Mouse (Mus musculus): ENCODE data around the gene Polg2. TPM values are rescaled to one million over a fixed set of nuclear protein-coding genes. Genes with fewer than 3 reads are reported as not detected.
"Not testable (repeated sequence)": the region's sequence is repeated elsewhere in the genome, so short reads cannot be mapped to it uniquely, and the experiment has no call there.

Polg2 gene
- 18.3 to 21.0 TPM (median 19.8 TPM) in 3 replicates for total RNA-seq (2017)

DNA sequence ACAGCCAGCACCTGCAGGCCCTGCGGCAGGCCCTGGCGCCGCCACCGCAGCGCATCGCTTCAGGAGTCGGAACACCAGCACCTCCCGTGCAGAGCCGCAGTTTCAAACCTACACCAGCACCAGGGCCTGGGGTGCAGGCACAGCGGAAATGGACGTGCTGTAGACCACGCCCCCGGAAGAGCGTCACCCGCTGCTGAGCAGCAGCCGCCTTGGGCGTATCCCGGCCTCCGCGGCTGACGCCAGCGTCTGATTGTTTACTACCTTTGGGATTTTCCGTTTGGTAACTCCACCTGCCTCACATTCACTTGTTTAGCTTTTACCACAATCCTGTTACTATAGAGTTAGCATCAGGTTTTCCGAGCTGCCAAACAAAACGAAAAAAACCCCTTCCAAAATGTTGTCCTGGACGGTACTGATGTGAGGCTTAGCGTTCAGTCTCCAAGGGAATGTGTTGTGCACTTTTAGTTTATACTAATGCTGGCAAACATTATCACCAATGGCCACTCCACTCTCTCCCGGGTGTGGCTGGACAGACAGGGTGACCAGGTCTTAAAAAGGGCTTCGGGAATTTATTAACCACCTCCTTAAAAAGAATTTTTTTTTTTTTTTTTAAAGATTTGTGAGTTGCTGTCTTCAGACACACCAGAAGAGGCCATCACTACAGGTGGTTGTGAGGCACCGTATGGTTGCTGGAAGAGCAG lies at the start of gene Polg2:
Gene Polg2, minus strand, starts transcription at position 150 of the 701 bp plus-strand sequence.
- ATAC-seq (replicated peaks; ENCODE audit: insufficient number of reproducible peaks, low FRiP score, low TSS enrichment, poor library complexity, severe bottlenecking), result peak; percentile 85

DNA sequence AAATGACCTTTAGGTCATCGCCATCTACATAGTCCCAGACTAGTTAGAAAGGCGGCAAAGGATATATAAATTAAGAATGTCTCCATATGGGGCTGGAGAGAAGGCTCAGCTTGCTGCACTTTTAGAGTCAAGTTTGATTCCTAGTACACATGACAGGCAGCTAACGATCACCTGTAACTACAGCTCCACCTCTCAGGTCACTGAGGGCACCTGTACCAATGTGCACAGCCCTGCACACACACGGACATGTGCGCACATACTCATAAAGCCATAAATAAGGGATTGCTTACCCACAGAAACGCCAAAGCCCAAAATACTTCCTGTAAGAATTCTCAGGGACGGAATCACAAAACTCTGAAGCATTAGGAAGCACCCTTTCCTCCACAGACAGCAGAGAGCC lies 48.7 kb upstream of the Polg2 start:
- ATAC-seq (replicated peaks; ENCODE audit: insufficient number of reproducible peaks, low FRiP score, low TSS enrichment, poor library complexity, severe bottlenecking), result no peak

DNA sequence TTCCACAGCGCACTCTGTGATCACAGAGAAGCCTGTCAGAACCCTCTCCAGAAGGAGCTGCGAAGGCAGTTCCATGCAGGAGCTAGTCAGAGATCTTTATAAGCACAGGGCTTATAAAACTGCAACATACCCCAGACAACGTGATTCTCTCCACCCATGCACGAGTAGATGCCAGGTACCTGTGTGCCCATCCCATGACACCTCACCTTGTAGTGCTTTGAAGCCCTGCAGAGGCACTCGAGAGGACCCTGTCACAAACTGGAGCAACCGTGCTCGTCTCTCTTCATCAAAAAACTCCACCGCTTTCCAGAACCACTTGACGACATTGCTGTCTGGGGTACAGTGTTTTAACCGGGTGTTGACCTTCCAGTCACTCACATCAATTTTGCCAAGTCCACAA lies 45.1 kb upstream of the Polg2 start:
- no peak for ATAC-seq (replicated peaks; ENCODE audit: insufficient number of reproducible peaks, low FRiP score, low TSS enrichment, poor library complexity, severe bottlenecking)

DNA sequence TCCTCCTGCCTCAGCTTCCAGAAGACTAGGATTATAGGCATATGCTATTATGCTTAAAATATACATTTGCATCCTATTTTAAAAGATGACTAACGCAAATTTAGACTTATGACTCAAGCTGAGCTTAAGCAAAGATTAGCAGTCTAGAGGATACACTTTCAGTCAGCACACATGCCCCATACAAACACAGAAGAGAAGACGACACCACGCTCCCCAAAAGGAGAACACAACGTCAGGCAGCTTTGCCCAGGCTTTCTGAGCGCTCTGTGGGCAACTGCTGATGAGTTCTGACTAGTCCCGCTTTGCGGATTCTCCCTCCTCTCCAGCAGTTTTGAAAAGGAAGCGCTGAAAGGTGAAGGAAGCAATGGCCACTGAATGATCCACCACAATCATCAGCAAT lies 44.4 kb upstream of the Polg2 start:
- ATAC-seq (replicated peaks; ENCODE audit: insufficient number of reproducible peaks, low FRiP score, low TSS enrichment, poor library complexity, severe bottlenecking), result no peak

DNA sequence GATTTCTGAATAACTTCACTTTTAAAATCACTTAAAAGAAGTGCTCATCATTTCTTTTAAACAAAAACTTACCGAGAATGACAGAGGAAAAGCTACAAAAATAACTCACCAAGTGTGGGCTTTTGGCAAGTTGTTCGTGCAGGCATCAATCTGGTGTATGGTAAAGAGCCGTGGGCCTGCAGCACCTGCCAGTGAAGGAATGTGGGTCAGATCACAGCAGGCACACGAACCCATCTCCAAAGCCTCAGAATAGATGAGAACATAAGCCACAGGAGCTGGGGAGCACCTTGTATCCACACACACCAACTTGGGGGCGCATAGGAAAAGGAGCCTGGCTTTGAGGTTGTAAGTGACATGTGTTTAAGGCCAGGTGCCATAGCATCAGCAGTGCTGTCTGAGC lies 43.6 kb upstream of the Polg2 start:
- no peak for ATAC-seq (replicated peaks; ENCODE audit: insufficient number of reproducible peaks, low FRiP score, low TSS enrichment, poor library complexity, severe bottlenecking)

DNA sequence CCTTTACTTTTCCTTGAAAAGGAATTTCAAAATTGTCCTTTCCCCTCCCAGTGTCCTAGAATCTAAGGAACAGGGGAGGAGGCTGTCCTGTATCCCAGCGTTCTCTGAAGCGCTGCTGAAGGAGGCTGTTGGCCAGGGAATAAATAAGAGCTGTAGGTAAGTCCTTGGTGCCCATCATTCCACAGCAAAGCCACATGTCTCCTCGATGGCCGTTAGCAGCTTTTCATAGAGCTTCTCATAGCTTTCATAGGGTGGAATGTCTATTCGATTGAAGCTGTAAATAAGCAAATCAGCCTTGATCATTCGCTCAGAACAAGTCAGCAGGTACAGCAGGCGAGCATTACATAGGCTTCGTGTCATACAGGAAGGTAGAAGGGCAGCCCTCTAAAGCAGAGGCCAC lies 43.2 kb upstream of the Polg2 start:
- ATAC-seq (replicated peaks; ENCODE audit: insufficient number of reproducible peaks, low FRiP score, low TSS enrichment, poor library complexity, severe bottlenecking), result no peak

DNA sequence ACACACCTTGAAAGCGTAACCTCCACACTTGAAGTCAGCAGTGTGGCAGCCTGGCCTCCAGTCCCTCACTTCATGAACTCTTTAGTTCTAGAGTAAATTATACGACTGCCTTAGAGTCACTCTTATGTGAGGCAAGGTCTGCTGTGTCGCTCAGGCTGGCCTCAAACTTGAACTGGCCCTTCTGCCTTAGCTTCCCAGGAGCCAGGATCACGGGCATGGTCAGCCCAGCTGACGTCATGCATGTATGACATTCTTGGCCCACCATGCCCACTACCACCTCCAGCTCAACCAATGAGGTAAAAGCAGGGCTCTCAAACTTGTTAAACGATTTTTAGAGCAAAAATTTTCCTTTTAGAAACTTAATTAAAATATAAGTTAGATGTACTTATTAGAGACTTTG lies 42.1 kb upstream of the Polg2 start:
- no peak for ATAC-seq (replicated peaks; ENCODE audit: insufficient number of reproducible peaks, low FRiP score, low TSS enrichment, poor library complexity, severe bottlenecking)

DNA sequence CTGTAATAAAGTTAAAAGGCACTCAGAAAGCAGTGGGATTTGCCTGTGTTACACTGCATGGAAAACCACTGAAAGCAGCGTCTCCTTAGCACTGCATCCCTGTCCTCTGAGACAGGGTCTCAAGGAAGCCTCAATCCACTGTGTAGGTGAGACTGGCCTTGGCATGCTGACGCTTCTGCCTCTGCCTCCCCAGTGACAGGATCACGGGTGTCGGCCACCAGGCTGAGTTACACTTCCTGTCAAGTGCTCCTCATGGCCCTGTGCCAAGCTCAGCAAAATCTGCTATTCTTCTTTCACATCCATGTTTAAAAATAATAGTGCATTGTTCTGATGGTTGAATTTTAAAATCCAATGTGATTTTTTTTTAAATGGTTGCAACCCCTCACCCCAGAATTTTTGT lies 41.6 kb upstream of the Polg2 start:
- ATAC-seq (replicated peaks; ENCODE audit: insufficient number of reproducible peaks, low FRiP score, low TSS enrichment, poor library complexity, severe bottlenecking), result 0 out of 2 replicates have a peak, but pooled peaks have one; percentile 49

DNA sequence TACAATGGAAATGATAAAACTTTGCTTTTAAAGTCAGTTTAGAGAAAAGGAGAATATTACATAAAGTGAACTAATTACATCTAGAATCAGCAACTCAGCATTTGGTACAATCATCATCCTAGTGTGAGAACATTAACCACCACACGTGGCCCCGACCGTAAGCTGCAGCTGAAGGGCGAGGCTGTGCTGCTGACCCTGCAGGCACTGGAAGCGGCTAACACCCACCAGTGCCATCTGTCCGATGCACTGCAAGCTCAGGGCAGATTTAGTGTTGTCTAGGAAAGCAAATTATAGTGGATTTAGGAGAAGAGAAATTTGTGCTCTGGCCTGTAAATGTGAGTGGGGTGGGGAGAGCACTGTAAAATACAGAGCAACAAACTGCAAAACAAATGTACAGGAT lies 40.9 kb upstream of the Polg2 start:
- no peak for ATAC-seq (replicated peaks; ENCODE audit: insufficient number of reproducible peaks, low FRiP score, low TSS enrichment, poor library complexity, severe bottlenecking)

DNA sequence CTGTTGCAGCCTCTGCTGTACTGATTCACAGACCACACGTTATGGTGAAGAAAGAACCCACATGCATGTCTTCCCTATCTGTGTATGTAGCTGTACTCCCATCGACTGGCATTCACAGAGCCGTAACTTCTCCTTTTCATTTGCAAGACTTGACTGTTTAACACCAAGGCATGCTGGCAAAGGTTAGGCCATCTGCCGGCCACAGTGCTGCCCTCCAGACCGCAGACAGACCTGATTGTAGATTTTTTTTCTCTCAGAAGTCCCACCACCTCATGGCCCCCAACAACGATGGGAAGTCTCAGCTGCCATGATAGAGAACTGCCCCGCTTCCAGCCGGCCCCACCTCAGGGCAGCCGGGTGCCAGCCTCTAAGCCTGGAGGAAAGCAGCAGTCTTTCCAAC lies 40.3 kb upstream of the Polg2 start:
- peak; percentile 74 for ATAC-seq (replicated peaks; ENCODE audit: insufficient number of reproducible peaks, low FRiP score, low TSS enrichment, poor library complexity, severe bottlenecking)

DNA sequence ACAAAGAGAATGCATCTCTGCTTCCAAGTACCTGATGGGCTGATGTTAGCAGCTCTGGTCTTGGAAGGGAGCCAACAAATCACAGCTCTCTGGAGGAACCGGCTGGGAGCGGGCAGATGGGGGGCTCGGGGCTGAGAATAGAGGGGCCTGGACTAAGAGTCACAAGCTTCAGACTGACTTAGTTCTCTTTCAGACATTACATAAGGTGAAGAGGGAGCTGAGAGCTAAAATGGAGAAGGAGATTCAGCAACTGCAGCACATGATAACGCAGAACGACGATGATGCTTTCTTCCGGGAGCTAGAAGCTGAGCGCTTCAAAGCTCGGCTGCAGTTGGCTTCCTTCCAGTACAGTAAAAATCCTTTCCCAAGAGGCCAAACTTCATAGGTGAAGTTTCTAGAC lies 39.0 kb upstream of the Polg2 start:
- ATAC-seq (replicated peaks; ENCODE audit: insufficient number of reproducible peaks, low FRiP score, low TSS enrichment, poor library complexity, severe bottlenecking), result no peak

DNA sequence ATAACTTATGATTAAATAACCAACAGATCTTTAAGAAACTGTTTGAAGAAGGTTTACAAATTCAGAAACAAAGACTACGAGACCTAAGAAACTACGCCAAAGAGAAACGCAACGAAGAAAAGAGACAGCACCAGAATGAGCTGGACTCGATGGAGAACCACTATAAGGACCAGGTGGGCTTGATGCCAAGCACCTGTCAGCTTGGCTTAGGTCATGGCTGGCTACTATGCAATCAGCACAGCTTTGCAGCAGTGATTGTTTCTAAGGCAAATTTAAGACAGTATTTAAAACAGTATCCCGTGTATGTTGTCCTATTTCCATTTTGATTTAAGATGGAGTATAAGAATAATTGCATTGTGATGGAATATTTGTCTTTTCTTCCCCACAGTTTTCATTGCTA lies 38.5 kb upstream of the Polg2 start:
- ATAC-seq (replicated peaks; ENCODE audit: insufficient number of reproducible peaks, low FRiP score, low TSS enrichment, poor library complexity, severe bottlenecking), result no peak

DNA sequence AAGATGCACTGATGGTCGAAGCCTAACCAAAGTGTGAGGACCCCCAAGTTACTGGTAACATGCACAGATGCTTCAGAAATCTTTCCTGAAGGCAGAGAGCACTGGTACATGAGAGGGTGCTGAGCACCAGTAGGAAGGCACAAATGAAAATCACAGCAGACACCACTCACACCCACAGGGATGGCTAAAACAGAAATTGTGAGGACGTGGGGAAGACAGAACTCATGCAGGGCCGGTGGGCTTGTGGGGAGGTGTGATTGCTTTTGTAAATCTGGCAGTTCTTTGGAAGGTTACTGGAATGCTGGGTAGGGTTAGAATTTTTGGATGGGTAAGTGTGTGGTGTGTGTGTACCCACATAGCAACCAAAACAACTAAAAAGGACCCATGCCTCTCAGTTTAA lies 37.8 kb upstream of the Polg2 start:
- no peak for ATAC-seq (replicated peaks; ENCODE audit: insufficient number of reproducible peaks, low FRiP score, low TSS enrichment, poor library complexity, severe bottlenecking)

DNA sequence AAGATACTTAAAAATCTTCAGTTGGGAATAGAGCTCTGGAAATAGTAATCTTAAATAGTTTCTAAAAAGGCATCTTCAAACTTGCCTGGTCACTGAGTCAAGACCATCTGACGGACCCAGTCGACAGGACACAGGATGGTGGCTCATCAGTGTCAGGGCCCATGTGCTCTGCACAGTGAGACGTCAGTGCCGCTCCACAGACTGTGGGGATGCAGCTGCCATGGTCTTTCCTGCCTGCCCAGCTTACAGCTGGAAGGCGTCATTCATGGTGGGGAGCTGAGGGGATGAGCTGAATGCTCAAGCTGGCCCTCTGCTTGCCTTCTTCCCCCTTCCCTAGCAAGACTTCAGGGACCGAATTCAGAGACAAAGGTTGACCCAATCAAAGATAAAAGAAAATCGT lies 37.0 kb upstream of the Polg2 start:
- no peak for ATAC-seq (replicated peaks; ENCODE audit: insufficient number of reproducible peaks, low FRiP score, low TSS enrichment, poor library complexity, severe bottlenecking)

DNA sequence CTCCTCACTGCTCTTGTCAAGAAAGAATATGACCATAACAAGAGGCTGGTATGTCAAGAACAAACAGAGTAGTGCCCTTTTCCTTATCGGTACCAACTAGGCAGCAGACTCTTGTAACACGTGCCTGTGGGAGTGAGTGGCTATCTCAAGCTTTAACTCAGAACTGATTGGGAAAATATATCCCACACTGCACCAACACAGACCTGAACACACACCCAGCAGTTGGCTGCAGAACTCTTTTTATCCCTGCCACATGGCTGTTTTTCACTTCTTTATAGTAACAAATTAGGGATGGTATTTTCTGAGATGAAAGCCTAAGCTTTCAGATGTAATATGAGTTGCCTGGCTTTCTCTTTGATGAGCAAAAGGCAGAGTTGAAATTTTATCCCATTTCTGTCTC lies 36.4 kb upstream of the Polg2 start:
- no peak for ATAC-seq (replicated peaks; ENCODE audit: insufficient number of reproducible peaks, low FRiP score, low TSS enrichment, poor library complexity, severe bottlenecking)

DNA sequence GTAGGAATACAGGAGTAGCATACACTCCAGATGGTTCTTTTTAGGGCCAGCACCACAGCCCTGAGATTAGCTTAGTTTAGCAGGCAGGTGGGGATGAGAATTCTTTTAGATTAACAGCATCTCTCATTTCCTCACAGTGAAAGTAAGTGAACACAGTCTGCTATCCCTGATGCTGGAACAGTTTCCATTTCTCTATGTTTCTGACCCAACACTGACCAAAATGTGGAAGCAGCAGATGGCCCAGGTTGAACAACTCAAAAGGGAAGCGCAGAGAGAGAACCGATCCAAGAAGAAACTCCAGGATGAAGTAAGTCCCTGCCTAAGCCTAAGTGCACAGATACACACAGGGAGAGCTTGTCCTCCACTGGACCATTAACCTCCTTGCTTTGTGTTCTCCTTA lies 36.0 kb upstream of the Polg2 start:
- no peak for ATAC-seq (replicated peaks; ENCODE audit: insufficient number of reproducible peaks, low FRiP score, low TSS enrichment, poor library complexity, severe bottlenecking)

DNA sequence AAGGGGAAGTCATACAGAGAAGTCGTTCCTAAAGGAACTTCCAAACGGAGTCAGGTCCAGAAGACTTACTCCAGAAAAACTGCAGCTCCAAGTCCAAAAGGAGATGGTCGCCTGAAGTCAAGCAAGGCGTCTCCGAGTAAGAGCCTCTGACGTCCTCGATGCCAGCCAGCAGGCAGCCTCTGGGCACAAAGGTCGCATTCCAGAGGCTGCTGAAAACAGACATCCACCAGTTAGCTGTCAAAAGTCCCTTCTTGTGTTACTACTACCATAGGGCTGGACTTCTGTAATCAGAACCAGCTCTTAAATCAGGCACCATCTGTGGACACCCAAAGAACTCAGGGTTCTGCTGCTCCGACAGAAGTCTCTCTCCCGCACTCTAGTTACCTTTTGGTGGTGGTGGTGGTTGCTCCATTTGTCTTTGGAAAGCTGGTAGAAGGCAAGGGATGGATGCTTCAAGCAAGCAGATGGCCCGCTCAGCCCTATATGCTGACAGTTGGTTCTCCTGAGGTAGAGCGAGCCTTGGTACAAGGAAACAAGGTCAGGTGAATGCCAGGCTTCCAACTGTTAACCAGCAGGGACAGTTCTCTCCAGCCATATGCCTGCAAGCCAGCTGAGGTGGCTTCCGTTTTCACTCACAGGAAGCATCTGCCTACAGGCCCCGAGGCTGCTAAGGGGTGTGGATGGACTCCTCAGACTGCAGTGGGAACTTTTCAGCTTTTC lies 35.4 kb upstream of the Polg2 start:
- no peak for ATAC-seq (replicated peaks; ENCODE audit: insufficient number of reproducible peaks, low FRiP score, low TSS enrichment, poor library complexity, severe bottlenecking)

DNA sequence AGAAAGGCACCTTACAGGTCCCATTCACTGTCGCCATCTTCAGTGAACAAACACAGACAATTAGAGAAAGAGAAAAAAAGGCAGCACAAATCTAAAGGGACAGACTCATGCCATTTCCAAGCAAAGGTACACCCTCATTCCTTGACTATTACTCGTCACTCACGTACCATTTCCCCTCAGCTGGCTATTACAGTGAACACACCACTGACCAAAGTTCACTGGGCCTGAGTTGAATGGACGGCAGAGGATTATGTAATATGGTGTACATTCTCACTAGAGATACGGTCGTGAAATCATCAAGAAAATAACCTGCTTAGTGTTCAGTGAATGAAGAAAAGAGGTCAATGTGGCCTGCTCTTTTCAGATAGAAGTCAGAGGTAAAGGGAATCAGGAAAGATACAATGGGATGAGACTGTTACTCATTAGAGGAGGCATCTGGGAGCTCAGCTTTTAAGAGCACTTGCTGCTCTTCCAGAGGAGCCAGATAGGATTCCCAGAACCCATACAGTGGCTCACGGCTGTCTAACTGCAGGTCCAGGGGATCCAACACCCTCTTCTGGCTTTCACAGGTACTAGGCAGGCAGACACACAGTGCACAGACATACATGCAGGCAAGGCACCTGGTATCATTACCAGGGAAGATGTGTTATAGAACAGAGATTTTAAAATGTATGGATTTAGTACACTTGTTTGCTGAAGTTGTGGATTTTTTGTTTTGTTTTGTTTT lies 33.2 kb upstream of the Polg2 start:
- no peak for ATAC-seq (replicated peaks; ENCODE audit: insufficient number of reproducible peaks, low FRiP score, low TSS enrichment, poor library complexity, severe bottlenecking)

DNA sequence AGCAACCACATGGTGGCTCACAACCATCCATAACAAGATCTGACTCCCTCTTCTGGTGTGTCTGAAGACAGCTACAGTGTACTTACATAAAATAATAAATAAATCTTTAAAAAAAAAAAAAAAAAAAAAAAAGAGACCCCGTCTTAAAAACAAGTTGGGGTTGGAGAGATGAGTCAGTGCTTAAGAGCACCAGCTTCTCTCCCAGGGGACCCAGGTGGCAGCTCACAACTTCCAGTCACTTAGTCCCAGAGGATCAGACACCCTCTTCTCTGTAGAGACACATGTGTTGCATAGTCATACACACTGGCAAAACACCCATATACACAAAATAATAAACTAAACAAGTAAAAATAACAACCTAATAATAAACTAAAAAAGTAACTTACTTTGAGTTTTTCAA lies 28.1 kb upstream of the Polg2 start:
- ATAC-seq (replicated peaks; ENCODE audit: insufficient number of reproducible peaks, low FRiP score, low TSS enrichment, poor library complexity, severe bottlenecking), result not testable (repeated sequence)

DNA sequence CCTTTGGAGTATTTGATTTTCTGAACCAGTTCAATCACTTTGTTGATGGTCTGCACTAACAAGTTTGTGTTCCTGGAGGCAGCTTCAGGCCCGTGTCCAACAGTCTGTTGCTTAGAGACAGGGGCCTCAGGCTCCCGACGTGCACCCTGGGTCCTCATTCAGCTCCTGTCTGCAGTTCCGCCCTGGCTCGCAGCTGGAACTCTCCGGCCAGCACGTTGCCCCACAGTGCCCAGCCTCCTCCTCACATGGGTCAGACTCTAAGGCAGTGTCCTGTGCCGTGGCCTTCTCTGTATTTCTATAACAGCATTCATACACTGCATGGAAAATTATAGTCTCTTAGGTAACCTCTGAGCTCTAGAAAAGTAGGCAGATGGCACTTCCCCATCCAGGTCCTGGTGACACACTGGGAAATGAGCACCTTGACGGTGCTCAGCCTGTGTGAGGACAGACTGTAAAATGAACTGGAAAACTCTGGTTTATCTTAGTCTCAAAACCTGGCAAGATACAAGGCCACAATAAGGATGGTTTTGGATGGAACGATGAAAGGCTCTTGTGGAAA lies 22.8 kb upstream of the Polg2 start:
- ATAC-seq (replicated peaks; ENCODE audit: insufficient number of reproducible peaks, low FRiP score, low TSS enrichment, poor library complexity, severe bottlenecking), result no peak

All from monocyte, adult 5-6 weeks (primary cell).